Mouse (Mus musculus) erythroblast, embryonic 14.5 days (primary cell): Measurements from ENCODE around the gene Clec1b.

Experiments used
- GATA1 ChIP-seq: IDR thresholded peaks from 2 replicates; pipeline ENCODE4 v1.6.1; 2012; ENCODE audit warnings: low read length, inconsistent platforms, mixed read lengths
- TAL1 ChIP-seq: IDR thresholded peaks from 3 replicates; pipeline ENCODE4 v1.6.1; 2012; ENCODE audit warnings: low read length, inconsistent platforms, mixed read lengths

GRCm38 (mm10) chr6:129425217-129425616, 28.1 kb downstream of the Clec1b start:
- TF ChIP-seq GATA1 (no peak), TAL1 (no peak)
